8 mouse cellular contexts compared by ENCODE assay signal in genomic region chr15:84940102-84940501, GRCm38 (mm10). TPM values are rescaled to one million over a fixed set of nuclear protein-coding genes. Genes with fewer than 3 reads are reported as not detected.
DNase-seq lines count a peak whose midpoint lies in the region; ATAC-seq and TF ChIP-seq lines count a peak whose summit lies in the region.

No protein-coding gene starts in this region.

- no peak for TF ChIP-seq CTCF in intestine, postnatal 0 days (IDR thresholded peaks at IDR 0.05; ENCODE audit: low read depth)

- 66% methylated on average over 12 of the region's 12 CpGs for WGBS in intestine, postnatal 0 days
- WGBS in intestine, embryonic 16.5 days, result 74% methylated on average over 12 of the region's 12 CpGs
- WGBS in kidney, embryonic 16.5 days, result 41% methylated on average over 12 of the region's 12 CpGs

- H3K36me3 ChIP-seq in intestine, postnatal 0 days (ENCODE audit: control insufficient read depth, insufficient read depth), result peaks cover 61% of the 10 kb centered on the region
- peaks cover 33% of the 10 kb centered on the region for H3K36me3 ChIP-seq in intestine, embryonic 16.5 days (ENCODE audit: control insufficient read depth, insufficient read depth, low read length)
- H3K36me3 ChIP-seq in kidney, embryonic 16.5 days (ENCODE audit: insufficient read depth, low read length), result peaks cover 63% of the 10 kb centered on the region

- no peak overlapping the region for H3K4me2 ChIP-seq in intestine, postnatal 0 days (replicated peaks; ENCODE audit: low read depth)
- no peak overlapping the region for H3K4me2 ChIP-seq in intestine, embryonic 16.5 days (ENCODE audit: low read depth, low read length)
- no peak overlapping the region for H3K4me2 ChIP-seq in kidney, embryonic 16.5 days (replicated peaks; ENCODE audit: low read depth, low read length)

- no peak overlapping the region for H3K4me3 ChIP-seq in intestine, postnatal 0 days (ENCODE audit: low read depth, low read length)
- no peak overlapping the region for H3K4me3 ChIP-seq in intestine, embryonic 16.5 days (ENCODE audit: low read length)
- H3K4me3 ChIP-seq in kidney, embryonic 16.5 days (ENCODE audit: low read length), result no peak overlapping the region

- H3K27me3 ChIP-seq in intestine, postnatal 0 days (replicated peaks; ENCODE audit: control insufficient read depth, insufficient read depth, low read length), result no peaks in the 10 kb centered on the region
- no peaks in the 10 kb centered on the region for H3K27me3 ChIP-seq in intestine, embryonic 16.5 days (replicated peaks; ENCODE audit: control insufficient read depth, insufficient read depth, low read length)
- no peaks in the 10 kb centered on the region for H3K27me3 ChIP-seq in kidney, embryonic 16.5 days (ENCODE audit: insufficient read depth, low read length)

- H3K4me1 ChIP-seq in intestine, postnatal 0 days (replicated peaks; ENCODE audit: control insufficient read depth, insufficient read depth, low read length), result no peaks in the 10 kb centered on the region
- no peaks in the 10 kb centered on the region for H3K4me1 ChIP-seq in intestine, embryonic 16.5 days (ENCODE audit: control insufficient read depth, insufficient read depth, low read length)
- H3K4me1 ChIP-seq in kidney, embryonic 16.5 days (ENCODE audit: insufficient read depth, low read length), result 0 out of 2 replicates have a peak, but pooled peaks cover 8% of the 10 kb centered on the region

- H3K27ac ChIP-seq in intestine, postnatal 0 days (ENCODE audit: low read depth, low read length), result peak overlapping the region; percentile 11; the same call in 1 of the 2 replicates
- H3K27ac ChIP-seq in intestine, embryonic 16.5 days (ENCODE audit: low read length), result no peak overlapping the region
- H3K27ac ChIP-seq in kidney, embryonic 16.5 days (ENCODE audit: low read length), result no peak overlapping the region

- no peak overlapping the region for H3K9ac ChIP-seq in intestine, postnatal 0 days (ENCODE audit: low read depth, low read length)
- no peak overlapping the region for H3K9ac ChIP-seq in intestine, embryonic 16.5 days (ENCODE audit: low read depth, low read length)
- H3K9ac ChIP-seq in kidney, embryonic 16.5 days (replicated peaks; ENCODE audit: low read length), result no peak overlapping the region

- ATAC-seq in intestine, postnatal 0 days, result no peak
- ATAC-seq in intestine, embryonic 16.5 days, result no peak
- ATAC-seq in kidney, embryonic 16.5 days (ENCODE audit: low FRiP score, low TSS enrichment), result peak; percentile 69

- DNase-seq in heart, adult 9 months (ENCODE audit: low spot score in 2 of 2), result peak; percentile 26 to 54
- peak; percentile 65 for DNase-seq in lung, postnatal 36 days
- DNase-seq in urinary bladder, postnatal 14 days (ENCODE audit: low spot score), result no peak
- DNase-seq in cerebellum, adult 9-10 months, result no peak
- DNase-seq in layer of hippocampus, postnatal 10 days (ENCODE audit: low spot score in 2 of 2), result no peak

- no peaks in the 10 kb centered on the region for H3K9me3 ChIP-seq in intestine, postnatal 0 days (ENCODE audit: control insufficient read depth)
- H3K9me3 ChIP-seq in intestine, embryonic 16.5 days (ENCODE audit: control insufficient read depth, low read length), result no peaks in the 10 kb centered on the region
- H3K9me3 ChIP-seq in kidney, embryonic 16.5 days (ENCODE audit: low read length), result no peaks in the 10 kb centered on the region

RNA-seq across cellular contexts. Expression of gene Nup50, which starts 16.9 kb away (rescaled TPM):
- polyA plus RNA-seq in intestine, postnatal 0 days (2015; fragmentation: Nextera tagmentation; extraction: Ambion mirVana), result 21.0 and 23.6 TPM in 2 replicates
- polyA plus RNA-seq in intestine, embryonic 16.5 days (2015; fragmentation: Nextera tagmentation; extraction: Ambion mirVana), result 31.5 and 32.7 TPM in 2 replicates
- polyA plus RNA-seq in kidney, embryonic 16.5 days (2015; fragmentation: Nextera tagmentation; extraction: Ambion mirVana), result 40.6 and 42.8 TPM in 2 replicates
- 10 to 100 TPM; 31.5 to 31.7 TPM for total RNA-seq in layer of hippocampus, postnatal 10 days (2021)

RNA-seq across cellular contexts. Expression of gene Gm29666, which starts 20.3 kb away (rescaled TPM):
- 0.14 and 0.22 TPM in 2 replicates for polyA plus RNA-seq in intestine, postnatal 0 days (2015; fragmentation: Nextera tagmentation; extraction: Ambion mirVana)
- polyA plus RNA-seq in intestine, embryonic 16.5 days (2015; fragmentation: Nextera tagmentation; extraction: Ambion mirVana), result 0.62 TPM in 2 replicates
- 0.50 and 0.95 TPM in 2 replicates for polyA plus RNA-seq in kidney, embryonic 16.5 days (2015; fragmentation: Nextera tagmentation; extraction: Ambion mirVana)
- 1 to 10 TPM; 1.0 to 1.4 TPM for total RNA-seq in layer of hippocampus, postnatal 10 days (2021)

RNA-seq across cellular contexts. Expression of gene 5031439G07Rik, which starts 48.2 kb away (rescaled TPM):
- polyA plus RNA-seq in intestine, postnatal 0 days (2015; fragmentation: Nextera tagmentation; extraction: Ambion mirVana), result 14.9 and 15.5 TPM in 2 replicates
- polyA plus RNA-seq in intestine, embryonic 16.5 days (2015; fragmentation: Nextera tagmentation; extraction: Ambion mirVana), result 7.1 and 8.1 TPM in 2 replicates
- 7.1 and 7.2 TPM in 2 replicates for polyA plus RNA-seq in kidney, embryonic 16.5 days (2015; fragmentation: Nextera tagmentation; extraction: Ambion mirVana)
- 100 to 1,000 TPM; 102 to 128 TPM for total RNA-seq in layer of hippocampus, postnatal 10 days (2021)

Comparison
In these comparisons a context has a peak if more than half of its experiments do, and no peak if none do; other contexts are left out.
1. DNase-seq: peak in heart, adult 9 months (2 of 2) and lung, postnatal 36 days (single experiment); none in urinary bladder, postnatal 14 days (single experiment), cerebellum, adult 9-10 months (single experiment) and layer of hippocampus, postnatal 10 days (0 of 2).